Mouse (Mus musculus) heart, postnatal 0 days (tissue): ENCODE data around the gene Glmp. TPM values are rescaled to one million over a fixed set of nuclear protein-coding genes. Genes with fewer than 3 reads are reported as not detected.
"Not testable (repeated sequence)": the region's sequence is repeated elsewhere in the genome, so short reads cannot be mapped to it uniquely, and the experiment has no call there.

Source experiments
- ATAC-seq: fragments of 200-750 bp; cut with Nextera tagmentation; 2 replicates; pipeline ENCODE4 v1.8.0; 2017; ENCODE audit warnings: low read depth, moderate number of reproducible peaks, moderate library complexity; ENCODE audit not compliant: insufficient read depth
- DNase-seq: peaks from one replicate; pipeline ENCODE4 v3.0.0-alpha.2; 2016; ENCODE audit warnings: low spot score
- H3K27ac ChIP-seq: fragments of 300-500 bp; sonication (generic); 2 replicates; pipeline ENCODE4 v1.5.1; 2014; ENCODE audit warnings: low read depth, mild to moderate bottlenecking
- H3K27me3 ChIP-seq: fragments of 300-500 bp; sonication (generic); 2 replicates; pipeline ENCODE4 v1.6.1; 2014; ENCODE audit warnings: low read length, mixed read lengths; ENCODE audit not compliant: control insufficient read depth, insufficient read depth
- H3K36me3 ChIP-seq: fragments of 300-500 bp; sonication (generic); replicated peaks from 2 replicates; pipeline ENCODE4 v1.6.1; 2014; ENCODE audit warnings: low read length, mixed read lengths; ENCODE audit not compliant: control insufficient read depth, insufficient read depth
- H3K4me1 ChIP-seq: fragments of 300-500 bp; sonication (generic); 2 replicates; pipeline ENCODE4 v1.6.1; 2014; ENCODE audit warnings: antibody characterized with exemption; ENCODE audit not compliant: control insufficient read depth, insufficient read depth
- H3K4me2 ChIP-seq: fragments of 300-500 bp; sonication (generic); 2 replicates; pipeline ENCODE4 v1.6.1; 2014; ENCODE audit warnings: low read depth, mild to moderate bottlenecking, low read length, moderate library complexity
- H3K4me3 ChIP-seq: fragments of 300-500 bp; sonication (generic); 2 replicates; pipeline ENCODE4 v1.5.1; 2014; ENCODE audit warnings: low read depth, low read length
- H3K9ac ChIP-seq: fragments of 300-500 bp; sonication (generic); replicated peaks from 2 replicates; pipeline ENCODE4 v1.6.1; 2014; ENCODE audit warnings: low read depth, low read length, mixed read lengths
- H3K9me3 ChIP-seq: fragments of 300-500 bp; sonication (generic); replicated peaks from 2 replicates; pipeline ENCODE4 v1.6.1; 2016; ENCODE audit warnings: low read length; ENCODE audit not compliant: control insufficient read depth
- CTCF ChIP-seq: IDR thresholded peaks from 2 replicates; pipeline ENCODE4 v1.5.1; 2016; ENCODE audit warnings: antibody characterized with exemption, control low read depth, low read depth
- EP300 ChIP-seq: IDR thresholded peaks from 2 replicates; pipeline ENCODE4 v1.6.1; 2016; ENCODE audit warnings: antibody characterized with exemption, low read depth
- WGBS: fragments of 180-500 bp; shearing (Covaris S2); extraction: QIAGEN DNeasy Blood & Tissue Kit; methylation state at CpG from one replicate; pipeline ENCODE4 v1.1.7; 2014; 5-methylcytosine and 5-hydroxymethylcytosine counted together
- polyA plus RNA-seq: library from polyadenylated mRNA; unstranded; fragments of >200 nt; fragmentation: Nextera tagmentation; extraction: Ambion mirVana; gene quantifications from 2 replicates; pipeline ENCODE4 v1.2.1, GENCODE M21; 2015
- total RNA-seq: library from RNA; depleted of rRNA; stranded (reverse); fragments of >200 nt; gene quantifications from 2 replicates; pipeline ENCODE4 v1.2.3, GENCODE M21; 2014; ENCODE audit warnings: low replicate concordance

Gene Glmp
- total and polyA plus RNA-seq, 2 experiments from 2014 or later: 75.1 to 129 TPM

DNA sequence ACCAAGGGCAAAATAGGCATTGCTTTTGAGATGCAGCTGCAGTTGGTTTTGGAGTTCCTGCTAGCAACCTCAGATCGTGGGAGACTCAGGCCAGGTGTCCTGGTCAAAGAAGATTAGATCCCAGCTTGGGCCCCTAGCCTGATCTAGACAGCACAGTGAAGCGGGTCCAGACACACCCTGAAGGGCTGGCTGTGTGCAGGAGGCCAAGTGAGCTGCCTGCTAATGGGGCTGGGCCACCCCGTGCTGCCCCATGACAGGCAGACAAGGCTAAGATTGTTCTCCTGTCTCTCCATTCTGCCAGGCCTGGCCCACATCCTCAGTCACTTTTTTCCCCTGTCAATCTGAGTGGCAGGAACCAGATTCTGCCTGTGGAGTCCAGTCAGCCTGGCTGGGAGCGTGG, 38.9 kb downstream of the Glmp start:
- ATAC-seq: peak; percentile 13; the same call in 1 of the 2 replicates
- Histone ChIP-seq H3K4me2 (no peak overlapping the region), H3K9ac (no peak overlapping the region), H3K36me3 (peaks cover 39% of the 10 kb centered on the region), H3K4me3 (no peak overlapping the region), H3K27me3 (peaks cover 10% of the 10 kb centered on the region), H3K4me1 (no peaks in the 10 kb centered on the region; the same call in 1 of the 2 replicates), H3K9me3 (no peaks in the 10 kb centered on the region), H3K27ac (peak overlapping the region; percentile 30; the same call in 1 of the 2 replicates)
- no peak for DNase-seq
- 32% methylated on average over 4 of the region's 4 CpGs for WGBS
- no peak for TF ChIP-seq EP300
- no peak for TF ChIP-seq CTCF

DNA sequence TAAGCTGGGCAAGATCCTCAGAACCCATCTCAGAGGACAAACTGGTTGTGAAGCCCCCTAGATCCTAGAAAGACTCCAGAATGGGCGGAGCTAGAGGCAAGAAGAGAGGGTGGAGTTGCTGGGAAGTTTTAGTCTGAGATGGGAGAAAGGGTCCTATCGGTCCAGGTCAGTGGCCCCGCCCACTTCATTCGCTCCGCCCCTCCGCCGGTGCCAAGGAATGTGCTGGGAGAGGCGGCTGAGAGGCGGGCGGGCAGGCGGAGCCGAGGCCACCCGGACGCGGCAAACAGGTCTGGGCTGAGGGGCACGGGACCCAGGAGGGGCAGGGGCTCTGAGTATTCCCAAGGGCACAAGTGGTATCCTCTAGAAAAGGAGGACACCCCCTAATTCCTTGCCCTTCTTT, 39.5 kb downstream of the Glmp start, which contains the start of gene Paqr6:
TSS of gene Paqr6 (plus strand) at position 248 of the 400 bp plus-strand sequence.
- Histone ChIP-seq H3K4me2 (peak within 1 kb of the TSS; percentile 38), H3K4me3 (0 out of 2 replicates have a peak within 1 kb of the TSS, but pooled peaks have one; percentile 10), H3K27ac (peak within 1 kb of the TSS; percentile 30; the same call in 1 of the 2 replicates), H3K36me3 (peaks cover 32% of the 10 kb centered on the region), H3K9ac (no peak within 1 kb of the TSS), H3K4me1 (no peaks in the 10 kb centered on the region; the same call in 1 of the 2 replicates), H3K9me3 (no peaks in the 10 kb centered on the region), H3K27me3 (peaks cover 10% of the 10 kb centered on the region)
- TF ChIP-seq CTCF (no peak), EP300 (no peak)
- WGBS: 7% methylated on average over 16 of the region's 16 CpGs
- peak; percentile 20 for DNase-seq
- ATAC-seq: peak; percentile 62

DNA sequence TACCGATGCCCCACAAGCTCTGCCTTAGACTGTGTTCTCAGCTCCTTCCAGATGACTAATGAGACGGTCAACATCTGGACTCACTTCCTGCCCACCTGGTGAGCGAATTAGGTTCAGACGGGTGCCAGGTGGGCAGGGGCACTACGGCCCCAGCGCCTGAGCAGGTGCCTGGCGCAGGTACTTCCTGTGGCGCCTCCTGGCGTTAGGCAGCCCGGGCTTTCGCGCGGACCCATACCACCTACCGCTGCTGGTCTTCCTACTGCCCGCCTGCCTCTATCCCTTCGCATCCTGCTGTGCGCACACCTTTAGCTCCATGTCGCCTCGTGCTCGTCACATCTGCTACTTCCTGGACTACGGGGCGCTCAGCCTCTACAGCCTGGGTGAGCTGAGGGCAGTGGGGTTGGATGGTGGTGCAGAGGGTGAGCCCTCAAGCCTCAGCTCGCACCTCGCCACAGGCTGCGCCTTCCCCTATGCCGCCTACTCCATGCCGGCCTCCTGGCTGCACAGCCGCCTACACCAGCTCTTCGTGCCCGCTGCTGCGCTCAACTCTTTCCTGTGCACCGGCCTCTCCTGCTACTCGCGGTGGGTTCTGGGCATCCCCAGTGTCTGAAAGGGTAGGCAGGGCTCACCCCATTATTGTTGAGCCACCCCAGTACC, 41.0 kb downstream of the Glmp start:
- Histone ChIP-seq H3K36me3 (peaks cover 17% of the 10 kb centered on the region), H3K9me3 (0 out of 2 replicates have a peak, but pooled peaks cover 4% of the 10 kb centered on the region), H3K4me2 (no peak overlapping the region), H3K27me3 (peaks cover 10% of the 10 kb centered on the region), H3K4me3 (no peak overlapping the region), H3K27ac (no peak overlapping the region), H3K9ac (no peak overlapping the region), H3K4me1 (no peaks in the 10 kb centered on the region; the same call in 1 of the 2 replicates)
- no peak for TF ChIP-seq EP300
- no peak for TF ChIP-seq CTCF
- DNase-seq: no peak
- no peak for ATAC-seq
- 45% methylated on average over 34 of the region's 34 CpGs for WGBS

DNA sequence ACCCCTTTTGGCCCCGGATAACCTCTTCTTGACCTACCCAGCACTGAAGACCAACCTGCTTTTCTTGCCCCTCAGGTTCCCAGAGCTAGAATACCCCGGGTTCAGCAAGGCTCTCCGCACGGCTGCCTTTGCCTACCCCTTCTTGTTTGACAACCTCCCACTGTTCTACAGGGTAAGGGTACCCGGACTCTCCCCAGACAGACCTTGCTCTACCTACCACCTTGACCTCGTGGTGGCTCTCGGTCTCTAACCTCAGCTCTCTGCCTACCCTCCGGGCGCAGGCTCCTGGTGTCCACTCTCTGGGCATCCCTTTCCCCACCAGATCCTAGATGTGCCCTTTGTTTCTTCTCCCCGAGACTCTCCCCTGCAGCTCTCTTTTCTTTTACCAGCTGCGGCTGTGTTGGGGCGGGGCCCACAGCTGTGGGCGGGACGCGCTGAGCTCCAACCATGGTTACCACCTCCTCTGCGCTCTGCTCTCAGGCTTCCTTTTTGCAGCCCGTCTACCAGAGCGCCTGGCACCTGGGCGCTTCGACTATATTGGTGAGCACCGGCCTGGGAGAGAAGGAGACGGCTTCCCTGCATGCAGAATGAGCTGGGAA, 42.1 kb downstream of the Glmp start:
- 0 out of 2 replicates have a peak overlapping the region, but pooled peaks have one; percentile 11 for H3K4me3 ChIP-seq
- H3K36me3 ChIP-seq, DNase-seq: not testable (repeated sequence)

DNA sequence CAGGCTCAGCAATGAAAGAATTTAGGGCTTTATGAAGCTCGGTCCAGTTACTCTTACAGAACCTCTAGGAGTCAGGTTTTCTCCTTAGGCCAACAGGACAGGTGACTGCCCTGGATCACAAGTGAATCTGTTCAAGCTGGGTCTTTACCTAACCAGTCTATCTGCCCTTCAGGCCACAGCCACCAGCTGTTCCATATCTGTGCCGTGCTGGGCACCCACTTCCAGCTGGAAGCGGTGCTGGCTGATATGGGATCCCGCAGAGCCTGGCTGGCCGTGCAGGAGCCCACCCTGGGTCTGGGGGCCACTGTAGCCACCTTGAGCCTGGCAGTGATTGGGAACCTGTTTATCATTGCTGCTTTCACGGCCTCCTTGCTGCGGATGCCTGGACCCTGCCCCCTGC, 42.7 kb downstream of the Glmp start:
- not testable (repeated sequence) for H3K27ac ChIP-seq, H3K9me3 ChIP-seq, H3K36me3 ChIP-seq, H3K4me1 ChIP-seq, H3K4me2 ChIP-seq, H3K4me3 ChIP-seq, H3K9ac ChIP-seq, ATAC-seq, DNase-seq
- peaks cover 10% of the 10 kb centered on the region for H3K27me3 ChIP-seq
- WGBS: 53% methylated on average over 3 of the region's 7 CpGs

More for the DNA sequence above, 42.1 kb downstream of the Glmp start:
- not testable (repeated sequence) for H3K4me1 ChIP-seq, H3K9ac ChIP-seq, H3K4me2 ChIP-seq, H3K27ac ChIP-seq, H3K9me3 ChIP-seq
- 6% methylated on average over 16 of the region's 22 CpGs for WGBS
- H3K27me3 ChIP-seq: peaks cover 10% of the 10 kb centered on the region
- peak; percentile 42; the same call in 1 of the 2 replicates for ATAC-seq

DNA sequence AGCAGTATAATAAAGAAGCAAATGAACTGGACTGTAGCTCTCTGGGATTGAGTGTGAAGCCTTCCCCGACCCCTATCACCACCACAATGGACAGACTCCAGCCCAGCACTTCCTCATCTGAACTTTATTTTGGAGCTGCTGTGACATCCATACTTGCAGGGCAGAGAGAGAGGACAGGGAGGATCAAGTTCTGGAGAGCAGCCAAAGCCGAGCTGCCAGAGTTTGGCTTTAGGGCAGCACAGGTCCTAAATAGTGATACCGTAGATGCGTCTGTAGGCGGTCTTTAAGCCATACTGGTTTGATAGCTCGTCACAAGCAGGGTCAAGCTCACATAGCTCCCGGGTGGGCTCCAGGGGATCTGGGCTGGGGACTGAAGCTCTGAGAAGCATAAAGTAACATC, 43.7 kb downstream of the Glmp start:
- not testable (repeated sequence) for H3K9me3 ChIP-seq, H3K36me3 ChIP-seq, H3K4me2 ChIP-seq, H3K27ac ChIP-seq, H3K4me1 ChIP-seq, H3K4me3 ChIP-seq, DNase-seq, H3K9ac ChIP-seq, ATAC-seq
- WGBS: 52% methylated on average over 7 of the region's 7 CpGs
- peaks cover 10% of the 10 kb centered on the region for H3K27me3 ChIP-seq

DNA sequence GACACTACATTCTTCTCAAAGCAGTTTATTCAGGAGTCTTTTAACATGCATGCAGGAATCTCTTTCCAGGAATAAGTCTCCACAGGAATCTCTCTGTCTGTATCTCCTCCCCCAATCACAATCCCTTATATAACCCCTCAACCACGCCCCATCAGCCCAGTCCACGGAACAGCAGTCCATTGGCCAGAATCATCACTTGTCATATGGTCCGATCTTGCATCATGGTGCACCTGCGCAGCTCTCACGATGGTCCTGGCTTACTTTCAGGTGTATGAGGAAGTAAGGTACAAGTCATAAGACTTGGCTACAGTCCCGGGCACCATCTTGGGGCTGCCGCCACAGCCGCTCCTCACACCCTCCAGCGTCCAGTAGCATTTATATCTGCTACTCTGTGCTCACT, 47.8 kb downstream of the Glmp start, which contains the start of gene Bglap3:
TSS of gene Bglap3 (minus strand) at position 101 of the 400 bp plus-strand sequence.
- not testable (repeated sequence) for H3K4me1 ChIP-seq, H3K4me2 ChIP-seq, H3K4me3 ChIP-seq, ATAC-seq, H3K36me3 ChIP-seq, H3K9me3 ChIP-seq, DNase-seq, H3K27ac ChIP-seq, H3K9ac ChIP-seq, H3K27me3 ChIP-seq
- WGBS: 84% methylated on average over 9 of the region's 9 CpGs
